Mouse (Mus musculus) heart, adult 9 months (tissue): ENCODE results near the gene Grm3.

Experiments used
- DNase-seq, 2 experiments: peaks; one replicate each; pipeline ENCODE4 v3.0.0; 2022; ENCODE audit warnings: low spot score in 2 of 2

Grm3 gene

GRCm38 (mm10) chr5:9623095-9623459 lies 101.9 kb downstream of the Grm3 start:
- DNase-seq, result no peak

GRCm38 (mm10) chr5:9622264-9623094 lies 102.5 kb downstream of the Grm3 start:
- DNase-seq, result no peak

- no peak for DNase-seq
Measured at GRCm38 (mm10) chr5:9621417-9622067, 103.4 kb downstream of the Grm3 start.

GRCm38 (mm10) chr5:9579021-9579420 lies 145.9 kb downstream of the Grm3 start:
- DNase-seq, result no peak

GRCm38 (mm10) chr5:9578571-9578970 lies 146.4 kb downstream of the Grm3 start:
- DNase-seq, result no peak

GRCm38 (mm10) chr5:9570946-9571345 lies 154.0 kb downstream of the Grm3 start:
- DNase-seq, result no peak

- DNase-seq, result no peak
Measured at GRCm38 (mm10) chr5:9557706-9558105, 167.3 kb downstream of the Grm3 start.

GRCm38 (mm10) chr5:9540822-9541557 lies 184.0 kb downstream of the Grm3 start:
- peak in 1 of 2 experiments; percentile 2 for DNase-seq

- no peak for DNase-seq
Measured at GRCm38 (mm10) chr5:9525507-9525906, 199.5 kb downstream of the Grm3 start.

- no peak for DNase-seq
Measured at GRCm38 (mm10) chr5:9511027-9511426, 213.9 kb downstream of the Grm3 start.

GRCm38 (mm10) chr5:9497235-9497634 lies 227.7 kb downstream of the Grm3 start:
- DNase-seq, result no peak

GRCm38 (mm10) chr5:9495456-9495855 lies 229.5 kb downstream of the Grm3 start:
- no peak for DNase-seq

GRCm38 (mm10) chr5:9477587-9477986 lies 247.4 kb downstream of the Grm3 start:
- no peak for DNase-seq

GRCm38 (mm10) chr5:9453298-9453697 lies 271.7 kb downstream of the Grm3 start:
- DNase-seq, result no peak

GRCm38 (mm10) chr5:9449570-9449969 lies 275.4 kb downstream of the Grm3 start:
- no peak for DNase-seq

GRCm38 (mm10) chr5:9448931-9449330 lies 276.0 kb downstream of the Grm3 start:
- no peak for DNase-seq

- DNase-seq, result no peak
Measured at GRCm38 (mm10) chr5:9446146-9446545, 278.8 kb downstream of the Grm3 start.
